ENCODE assay signal across 22 mouse cellular contexts in the genomic region with DNA sequence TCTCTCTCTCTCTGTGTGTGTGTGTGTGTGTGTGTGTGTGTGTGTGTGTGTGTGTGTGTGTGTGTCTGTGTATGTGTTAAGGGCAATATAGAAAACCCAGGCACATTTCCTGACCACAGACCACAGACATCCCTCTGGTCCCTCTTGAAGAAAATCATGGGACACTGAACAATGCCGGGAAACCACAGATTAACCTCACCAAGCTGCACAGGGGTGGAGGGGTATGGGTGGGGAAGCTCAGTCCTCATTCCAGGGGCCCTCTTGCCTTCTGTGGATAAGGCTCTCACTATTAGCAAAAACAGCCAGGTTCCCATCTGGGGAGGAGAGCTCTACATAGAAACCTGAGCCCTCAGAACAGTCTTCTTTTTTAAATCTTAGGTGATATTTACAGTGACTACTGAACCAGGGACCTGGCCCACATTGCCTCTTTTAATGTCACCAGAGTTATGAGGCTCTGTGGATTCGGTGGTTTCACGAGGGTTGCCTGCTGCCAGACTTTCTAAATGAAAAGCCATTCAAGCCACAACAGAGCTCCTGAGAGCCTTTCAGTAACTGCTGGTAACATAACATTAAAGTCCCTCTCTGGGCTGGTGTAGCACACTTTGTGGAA.
DNase-seq lines count a peak whose midpoint lies in the region; ATAC-seq and TF ChIP-seq lines count a peak whose summit lies in the region.
"Had no signal": no experiment of that assay in that cellular context is flagged by ENCODE, and none has a peak within 500 bp of the region (broad histone marks: within the 10 kb centered on the region; RNA-seq: fewer than 3 reads in every experiment).

No protein-coding gene starts in this region.

- no peaks in the 10 kb centered on the region for H3K27me3 ChIP-seq in limb, embryonic 12.5 days
- no peaks in the 10 kb centered on the region for H3K27me3 ChIP-seq in hindbrain, embryonic 11.5 days (ENCODE audit: control insufficient read depth, insufficient read depth, low read length)
- H3K27me3 ChIP-seq in hindbrain, embryonic 10.5 days (ENCODE audit: insufficient read depth, poor library complexity, severe bottlenecking): no peaks in the 10 kb centered on the region
- H3K27me3 ChIP-seq: embryonic facial prominence, embryonic 15.5 days; hindbrain, embryonic 15.5 days had no signal

- no peak overlapping the region for H3K4me2 ChIP-seq in limb, embryonic 12.5 days
- H3K4me2 ChIP-seq in hindbrain, embryonic 11.5 days (replicated peaks; ENCODE audit: low read depth, low read length): no peak overlapping the region
- H3K4me2 ChIP-seq: embryonic facial prominence, embryonic 15.5 days; hindbrain, embryonic 15.5 days had no signal

- H3K4me1 ChIP-seq in limb, embryonic 12.5 days (replicated peaks): peaks cover 25% of the 10 kb centered on the region
- H3K4me1 ChIP-seq in hindbrain, embryonic 11.5 days (replicated peaks; ENCODE audit: control insufficient read depth, insufficient read depth, low read length): no peaks in the 10 kb centered on the region
- peaks cover 9% of the 10 kb centered on the region; the same call in 1 of the 2 replicates for H3K4me1 ChIP-seq in hindbrain, embryonic 10.5 days (replicated peaks)

- 43% methylated on average over 3 of the region's 3 CpGs for WGBS in limb, embryonic 12.5 days
- WGBS in hindbrain, embryonic 11.5 days: 84% methylated on average over 3 of the region's 3 CpGs
- WGBS in hindbrain, embryonic 10.5 days: 81% methylated on average over 3 of the region's 3 CpGs

- no peak for TF ChIP-seq CTCF in gastrocnemius, adult 2 months (IDR thresholded peaks at IDR 0.05)

- peak; percentile 47; the same call in 1 of the 2 replicates for ATAC-seq in common myeloid progenitor, adult 5-6 weeks (replicated peaks; ENCODE audit: low read depth, poor library complexity, severe bottlenecking)
- ATAC-seq in limb, embryonic 12.5 days (ENCODE audit: insufficient number of reproducible peaks, insufficient read depth, low FRiP score, low TSS enrichment, low read depth): peak; percentile 73
- 0 out of 2 replicates have a peak, but pooled peaks have one; percentile 46 for ATAC-seq in megakaryocyte progenitor cell, adult 5-6 weeks (replicated peaks; ENCODE audit: poor library complexity)
- no peak for ATAC-seq in monocyte, adult 5-6 weeks (replicated peaks; ENCODE audit: insufficient number of reproducible peaks, low FRiP score, low TSS enrichment, poor library complexity, severe bottlenecking)
- ATAC-seq in hindbrain, embryonic 11.5 days (ENCODE audit: low FRiP score): no peak
- ATAC-seq: forebrain, embryonic 14.5 days; intestine, embryonic 16.5 days had no signal

- intact Hi-C loops in gastrocnemius, adult 2 months (cut with DNase I): no loop called here

- DNase-seq in gastrocnemius, adult 2 months: peak; percentile 51
- no peak for DNase-seq in gastrocnemius, postnatal 4 days (ENCODE audit: low spot score in 2 of 2)
- DNase-seq in hindbrain, embryonic 11.5 days (ENCODE audit: low spot score): no peak
- no peak for DNase-seq in hindbrain, embryonic 10.5 days (ENCODE audit: low spot score)
- DNase-seq: adrenal gland, postnatal 10 days; cerebellum, adult 11 months; cerebellum, adult 8-10 months; cerebellum, postnatal 14 days; gastrocnemius, postnatal 10 days; heart, postnatal 10 days; heart, postnatal 4 days had no signal

- H3K9ac ChIP-seq in limb, embryonic 12.5 days (replicated peaks): no peak overlapping the region
- no peak overlapping the region for H3K9ac ChIP-seq in hindbrain, embryonic 11.5 days (ENCODE audit: low read depth, low read length)
- H3K9ac ChIP-seq: embryonic facial prominence, embryonic 15.5 days; hindbrain, embryonic 15.5 days had no signal

- H3K9me3 ChIP-seq in limb, embryonic 12.5 days: no peaks in the 10 kb centered on the region
- no peaks in the 10 kb centered on the region for H3K9me3 ChIP-seq in hindbrain, embryonic 11.5 days (ENCODE audit: control insufficient read depth, low read length)
- H3K9me3 ChIP-seq in hindbrain, embryonic 10.5 days: no peaks in the 10 kb centered on the region
- H3K9me3 ChIP-seq: embryonic facial prominence, embryonic 15.5 days; forebrain, embryonic 10.5 days; heart, embryonic 10.5 days; hindbrain, embryonic 15.5 days had no signal

- H3K36me3 ChIP-seq in limb, embryonic 12.5 days: no peaks in the 10 kb centered on the region
- no peaks in the 10 kb centered on the region for H3K36me3 ChIP-seq in hindbrain, embryonic 11.5 days (ENCODE audit: control insufficient read depth, insufficient read depth, low read length)
- H3K36me3 ChIP-seq in hindbrain, embryonic 10.5 days: no peaks in the 10 kb centered on the region
- H3K36me3 ChIP-seq: embryonic facial prominence, embryonic 15.5 days; forebrain, embryonic 10.5 days; heart, embryonic 10.5 days; hindbrain, embryonic 15.5 days had no signal

- H3K4me3 ChIP-seq in gastrocnemius, adult 2 months: no peak overlapping the region
- H3K4me3 ChIP-seq in limb, embryonic 12.5 days (replicated peaks): no peak overlapping the region
- H3K4me3 ChIP-seq in hindbrain, embryonic 11.5 days (ENCODE audit: low read depth, low read length): no peak overlapping the region
- H3K4me3 ChIP-seq in hindbrain, embryonic 10.5 days: no peak overlapping the region
- H3K4me3 ChIP-seq: embryonic facial prominence, embryonic 15.5 days; erythroblast, embryonic 14.5 days; forebrain, embryonic 10.5 days; heart, embryonic 10.5 days; hindbrain, embryonic 15.5 days had no signal

- peak overlapping the region; percentile 72 for H3K27ac ChIP-seq in gastrocnemius, adult 2 months
- peak overlapping the region; percentile 80 for H3K27ac ChIP-seq in limb, embryonic 12.5 days
- no peak overlapping the region for H3K27ac ChIP-seq in hindbrain, embryonic 11.5 days (ENCODE audit: low read depth, low read length)
- no peak overlapping the region for H3K27ac ChIP-seq in hindbrain, embryonic 10.5 days
- H3K27ac ChIP-seq: embryonic facial prominence, embryonic 15.5 days; forebrain, embryonic 10.5 days; heart, embryonic 10.5 days; hindbrain, embryonic 15.5 days had no signal

Comparison
In these comparisons a context has a peak if more than half of its experiments do, and no peak if none do; other contexts are left out.
1. H3K27ac ChIP-seq: peak in gastrocnemius, adult 2 months (single experiment) and limb, embryonic 12.5 days (single experiment); none in hindbrain, embryonic 11.5 days (single experiment) and hindbrain, embryonic 10.5 days (single experiment).
2. ATAC-seq: peak in common myeloid progenitor, adult 5-6 weeks (single experiment), limb, embryonic 12.5 days (single experiment) and megakaryocyte progenitor cell, adult 5-6 weeks (single experiment); none in monocyte, adult 5-6 weeks (single experiment) and hindbrain, embryonic 11.5 days (single experiment).